Mouse (Mus musculus): Measurements from ENCODE around the gene Vmac. TPM values are rescaled to one million over a fixed set of nuclear protein-coding genes. Genes with fewer than 3 reads are reported as not detected.

Gene Vmac
- total RNA-seq, 4 experiments from 2014 or later: 31.6 to 47.2 (median 41.6) TPM

GRCm38 (mm10) chr17:56738221-56738620, 20.4 kb upstream of the Vmac start:
- DNase-seq: no peak

- no peak for DNase-seq
These were observed 18.7 kb upstream of the Vmac start for GRCm38 (mm10) chr17:56736534-56736933.

- no peak for DNase-seq
These were observed 11.8 kb upstream of the Vmac start for GRCm38 (mm10) chr17:56729656-56730055.

GRCm38 (mm10) chr17:56729151-56729550, 11.3 kb upstream of the Vmac start:
- no peak for DNase-seq

GRCm38 (mm10) chr17:56728117-56728516, 10.3 kb upstream of the Vmac start:
- DNase-seq: no peak

GRCm38 (mm10) chr17:56727659-56728058, 9.8 kb upstream of the Vmac start:
- no peak for DNase-seq

GRCm38 (mm10) chr17:56727029-56727649, 9.3 kb upstream of the Vmac start:
- no peak for DNase-seq

- DNase-seq: no peak
These were observed 5.8 kb upstream of the Vmac start for GRCm38 (mm10) chr17:56723419-56724161.

- peak; percentile 62 for DNase-seq
These were observed 4.6 kb upstream of the Vmac start for GRCm38 (mm10) chr17:56722441-56722840.

GRCm38 (mm10) chr17:56716655-56717362, 1.0 kb downstream of the Vmac start:
- DNase-seq: peak; percentile 98

GRCm38 (mm10) chr17:56715914-56716654, 1.7 kb downstream of the Vmac start:
- DNase-seq: peak; percentile 47

- DNase-seq: no peak
These were observed 2.5 kb downstream of the Vmac start for GRCm38 (mm10) chr17:56715360-56715759.

- DNase-seq: no peak
These were observed 8.1 kb downstream of the Vmac start for GRCm38 (mm10) chr17:56709708-56710107.

GRCm38 (mm10) chr17:56708692-56709091, 9.1 kb downstream of the Vmac start:
- no peak for DNase-seq

GRCm38 (mm10) chr17:56706515-56706914, 11.3 kb downstream of the Vmac start:
- DNase-seq: no peak

GRCm38 (mm10) chr17:56703038-56703437, 14.8 kb downstream of the Vmac start:
- no peak for DNase-seq

GRCm38 (mm10) chr17:56700451-56700850, 17.4 kb downstream of the Vmac start:
- no peak for DNase-seq

- peak; percentile 67 for DNase-seq
These were observed 23.9 kb downstream of the Vmac start for GRCm38 (mm10) chr17:56693851-56694310.

- DNase-seq: no peak
These were observed 24.4 kb downstream of the Vmac start for GRCm38 (mm10) chr17:56693395-56693794.

GRCm38 (mm10) chr17:56688689-56689088, 29.1 kb downstream of the Vmac start:
- DNase-seq: no peak

GRCm38 (mm10) chr17:56688045-56688444, 29.8 kb downstream of the Vmac start:
- DNase-seq: no peak

- no peak for DNase-seq
These were observed 31.0 kb downstream of the Vmac start for GRCm38 (mm10) chr17:56686801-56687200.

GRCm38 (mm10) chr17:56684649-56685048, 33.2 kb downstream of the Vmac start:
- no peak for DNase-seq

All from adrenal gland, adult 8-10 months (tissue).